Mouse (Mus musculus) liver, postnatal 0 days (tissue): ENCODE data around the gene Armcx6. TPM values are rescaled to one million over a fixed set of nuclear protein-coding genes. Genes with fewer than 3 reads are reported as not detected.

Experiments used
- ATAC-seq: fragments of 200-750 bp; cut with Nextera tagmentation; 2 replicates; pipeline ENCODE4 v1.8.0; 2017; ENCODE audit warnings: mild to moderate bottlenecking, moderate library complexity
- DNase-seq: peaks from one replicate; pipeline ENCODE4 v3.0.0-alpha.2; 2016
- H3K27ac ChIP-seq: fragments of 300-500 bp; sonication (generic); 2 replicates; pipeline ENCODE4 v1.5.1; 2014; ENCODE audit warnings: antibody characterized with exemption, moderate library complexity, mild to moderate bottlenecking, low read depth
- H3K27me3 ChIP-seq: fragments of 300-500 bp; sonication (generic); 2 replicates; pipeline ENCODE4 v1.6.1; 2014; ENCODE audit warnings: low read length, control low read depth, mixed read lengths; ENCODE audit not compliant: insufficient read depth
- H3K36me3 ChIP-seq: fragments of 300-500 bp; sonication (generic); replicated peaks from 2 replicates; pipeline ENCODE4 v1.6.1; 2014; ENCODE audit warnings: mild to moderate bottlenecking, control low read depth, low read length, moderate library complexity, mixed read lengths; ENCODE audit not compliant: insufficient read depth
- H3K4me1 ChIP-seq: fragments of 300-500 bp; sonication (generic); 2 replicates; pipeline ENCODE4 v1.6.1; 2014; ENCODE audit warnings: antibody characterized with exemption, mild to moderate bottlenecking, control low read depth; ENCODE audit not compliant: insufficient read depth
- H3K4me2 ChIP-seq: fragments of 300-500 bp; sonication (generic); 2 replicates; pipeline ENCODE4 v1.6.1; 2014; ENCODE audit warnings: low read depth, mild to moderate bottlenecking, low read length, moderate library complexity, mixed read lengths
- H3K4me3 ChIP-seq: fragments of 300-500 bp; sonication (generic); 2 replicates; pipeline ENCODE4 v1.5.1; 2014; ENCODE audit warnings: low read depth, low read length
- H3K9ac ChIP-seq: fragments of 300-500 bp; sonication (generic); replicated peaks from 2 replicates; pipeline ENCODE4 v1.6.1; 2014; ENCODE audit warnings: mild to moderate bottlenecking, moderate library complexity
- H3K9me3 ChIP-seq: fragments of 300-500 bp; sonication (generic); 2 replicates; pipeline ENCODE4 v1.6.1; 2016; ENCODE audit warnings: mild to moderate bottlenecking, control low read depth, low read length, mixed read lengths
- CTCF ChIP-seq: sonication (generic); IDR thresholded peaks from 2 replicates; pipeline ENCODE4 v1.5.1; 2016; ENCODE audit warnings: antibody characterized with exemption, low read depth
- EP300 ChIP-seq: IDR thresholded peaks from 2 replicates; pipeline ENCODE4 v1.6.1; 2016; ENCODE audit warnings: antibody characterized with exemption, low read depth, mild to moderate bottlenecking
- WGBS: fragments of 180-500 bp; shearing (Covaris S2); extraction: QIAGEN DNeasy Blood & Tissue Kit; methylation state at CpG from one replicate; pipeline ENCODE4 v1.1.7; 2014; ENCODE audit not compliant: insufficient replicate concordance; 5-methylcytosine and 5-hydroxymethylcytosine counted together
- polyA plus RNA-seq: library from polyadenylated mRNA; unstranded; fragments of >200 nt; fragmentation: Nextera tagmentation; extraction: Ambion mirVana; gene quantifications from 2 replicates; pipeline ENCODE4 v1.2.1, GENCODE M21; 2015

Gene Armcx6
- polyA plus RNA-seq, 1 experiment from 2014 or later = 3.0 TPM

GRCm38 (mm10) chrX:134752584-134752983, 1.4 kb upstream of the Armcx6 start:
- no peak overlapping the region for H3K4me2 ChIP-seq
- no peak overlapping the region for H3K27ac ChIP-seq
- H3K4me1 ChIP-seq = peaks cover 7% of the 10 kb centered on the region; the same call in 1 of the 2 replicates
- DNase-seq = no peak
- no peak for ATAC-seq
- H3K9me3 ChIP-seq = no peaks in the 10 kb centered on the region
- 29% methylated on average over 4 of the region's 4 CpGs for WGBS
- no peak overlapping the region for H3K4me3 ChIP-seq
- H3K36me3 ChIP-seq = no peaks in the 10 kb centered on the region
- no peak for TF ChIP-seq CTCF
- TF ChIP-seq EP300 = no peak
- peaks cover 6% of the 10 kb centered on the region; the same call in 1 of the 2 replicates for H3K27me3 ChIP-seq
- no peak overlapping the region for H3K9ac ChIP-seq

DNA sequence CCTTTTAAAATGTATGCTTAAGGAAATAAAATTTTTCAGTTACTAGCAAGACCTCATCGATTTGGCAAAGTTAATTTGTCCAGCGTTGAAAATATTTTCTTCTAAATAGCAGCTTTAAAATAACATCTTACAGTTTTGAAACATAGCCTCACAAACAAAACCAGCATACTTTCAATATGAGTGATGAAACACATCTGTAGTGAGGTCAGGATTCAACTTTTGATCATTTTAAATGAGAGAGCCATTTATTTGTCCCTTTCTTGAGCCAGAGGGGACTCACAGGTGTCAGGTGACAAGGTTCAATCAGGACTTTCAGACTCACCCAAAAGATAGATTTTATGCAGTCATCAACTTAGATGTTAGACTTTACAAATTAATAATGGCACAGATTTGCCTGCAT, 693 bp upstream of the Armcx6 start:
- H3K4me1 ChIP-seq = peaks cover 7% of the 10 kb centered on the region; the same call in 1 of the 2 replicates
- ATAC-seq (no peak), DNase-seq (no peak)
- no peaks in the 10 kb centered on the region for H3K9me3 ChIP-seq
- no peak overlapping the region for H3K27ac ChIP-seq
- H3K4me3 ChIP-seq = no peak overlapping the region
- no peak overlapping the region for H3K9ac ChIP-seq
- H3K36me3 ChIP-seq = no peaks in the 10 kb centered on the region
- peaks cover 6% of the 10 kb centered on the region; the same call in 1 of the 2 replicates for H3K27me3 ChIP-seq
- TF ChIP-seq CTCF (no peak), EP300 (no peak)
- WGBS = 53% methylated on average over 2 of the region's 2 CpGs
- no peak overlapping the region for H3K4me2 ChIP-seq

DNA sequence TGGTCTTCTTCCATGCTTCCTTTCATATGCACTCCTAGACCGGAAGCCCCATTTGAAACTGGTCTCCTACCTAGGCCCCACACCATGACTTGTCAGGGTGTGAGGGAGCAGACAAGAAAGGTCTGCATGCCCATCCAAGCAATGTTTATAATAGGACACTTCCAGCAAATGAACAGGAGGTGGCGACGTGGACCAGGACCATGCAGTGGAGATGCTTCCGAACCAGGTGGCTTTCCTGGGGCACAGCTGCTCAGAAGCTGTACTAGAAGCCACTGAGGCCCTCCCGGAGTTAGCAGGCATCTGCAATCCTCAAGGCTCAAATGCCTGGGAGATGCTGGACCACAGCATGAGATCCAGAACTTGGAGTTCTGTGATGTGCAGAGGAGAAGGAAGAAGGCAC, 4.8 kb downstream of the Armcx6 start:
- DNase-seq = peak; percentile 28

DNA sequence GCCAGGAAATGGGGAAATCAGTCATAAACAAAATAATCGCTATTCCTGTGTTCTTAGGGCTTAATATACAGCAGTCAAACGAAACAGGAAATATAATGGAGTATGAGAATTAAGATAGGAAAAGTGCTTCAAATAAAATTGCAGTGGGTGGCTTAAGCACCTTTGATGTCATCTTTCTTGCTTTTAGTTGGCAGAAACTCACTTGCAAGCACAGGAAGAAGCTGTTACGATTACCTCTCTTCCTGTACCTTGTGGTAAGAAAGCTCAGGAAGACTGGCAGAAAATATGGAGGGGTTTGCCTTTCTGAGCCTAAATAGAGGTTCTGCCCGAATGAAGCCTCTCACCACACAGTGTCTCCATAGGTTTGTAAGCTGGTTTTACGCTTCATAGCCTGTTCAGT, 9.4 kb downstream of the Armcx6 start:
- WGBS = 52% methylated on average over 5 of the region's 5 CpGs
- TF ChIP-seq CTCF (no peak), EP300 (no peak)
- no peaks in the 10 kb centered on the region for H3K36me3 ChIP-seq
- H3K27me3 ChIP-seq = no peaks in the 10 kb centered on the region; the same call in 1 of the 2 replicates
- no peak overlapping the region for H3K4me2 ChIP-seq
- no peaks in the 10 kb centered on the region for H3K4me1 ChIP-seq
- ATAC-seq = no peak
- no peaks in the 10 kb centered on the region for H3K9me3 ChIP-seq
- H3K27ac ChIP-seq = no peak overlapping the region
- no peak overlapping the region for H3K9ac ChIP-seq
- no peak for DNase-seq
- no peak overlapping the region for H3K4me3 ChIP-seq

More for the DNA sequence above, 4.8 kb downstream of the Armcx6 start:
- Histone ChIP-seq H3K9ac (no peak overlapping the region), H3K4me3 (no peak overlapping the region), H3K4me2 (no peak overlapping the region), H3K4me1 (peaks cover 4% of the 10 kb centered on the region; the same call in 1 of the 2 replicates), H3K27me3 (no peaks in the 10 kb centered on the region; the same call in 1 of the 2 replicates), H3K36me3 (no peaks in the 10 kb centered on the region), H3K27ac (no peak overlapping the region), H3K9me3 (no peaks in the 10 kb centered on the region)
- TF ChIP-seq EP300 (no peak), CTCF (peak; percentile 75)
- 40% methylated on average over 5 of the region's 5 CpGs for WGBS
- ATAC-seq = peak; percentile 45; the same call in 1 of the 2 replicates

GRCm38 (mm10) chrX:134739160-134739559, 12.1 kb downstream of the Armcx6 start:
- Histone ChIP-seq H3K9ac (no peak overlapping the region), H3K4me2 (no peak overlapping the region), H3K4me3 (no peak overlapping the region), H3K4me1 (no peaks in the 10 kb centered on the region), H3K9me3 (no peaks in the 10 kb centered on the region), H3K36me3 (no peaks in the 10 kb centered on the region), H3K27ac (no peak overlapping the region), H3K27me3 (no peaks in the 10 kb centered on the region; the same call in 1 of the 2 replicates)
- whole genome bisulfite sequencing = 53% methylated on average over 4 of the region's 4 CpGs
- DNase-seq (no peak), ATAC-seq (no peak)
- no peak for TF ChIP-seq EP300
- TF ChIP-seq CTCF = no peak

- WGBS = 83% methylated on average over 1 of the region's 1 CpGs
- H3K9me3 ChIP-seq = no peaks in the 10 kb centered on the region
- no peak overlapping the region for H3K4me3 ChIP-seq
- H3K36me3 ChIP-seq = no peaks in the 10 kb centered on the region
- no peak overlapping the region for H3K4me2 ChIP-seq
- H3K4me1 ChIP-seq = no peaks in the 10 kb centered on the region
- H3K9ac ChIP-seq = no peak overlapping the region
- no peak overlapping the region for H3K27ac ChIP-seq
- no peaks in the 10 kb centered on the region for H3K27me3 ChIP-seq
- ATAC-seq (no peak), DNase-seq (no peak)
- TF ChIP-seq EP300 (no peak), CTCF (no peak)
Measured at GRCm38 (mm10) chrX:134737796-134738195, 13.4 kb downstream of the Armcx6 start.
